Mouse (Mus musculus) granulocyte monocyte progenitor cell, adult 5-6 weeks (primary cell): ENCODE data around the gene Bhlhe41. TPM values are rescaled to one million over a fixed set of nuclear protein-coding genes. Genes with fewer than 3 reads are reported as not detected.

Experiments
- total RNA-seq, 2 experiments: library from RNA; stranded (forward) in 1 of 2; stranded (reverse) in 1 of 2; fragments of 200-712, 200-1000 nt in 1 of 2; fragments of >200 nt in 1 of 2; fragmentation: Nextera tagmentation in 1 of 2; gene quantifications; 2 replicates each; pipeline ENCODE4 v1.2.3; 2014 to 2017

Bhlhe41 gene
- total RNA-seq, 2 experiments from 2014 or later = not detected

Other genes starting within 250 kb of the Bhlhe41 start
- gene Tuba3b, start 249.8 kb downstream of the Bhlhe41 start, total RNA-seq (2014; fragmentation: Nextera tagmentation) = not detected in 2 replicates
- not detected in 2 replicates for gene Tuba3b, start 249.8 kb downstream of the Bhlhe41 start, total RNA-seq (2017)
- gene Rassf8, start 118.8 kb downstream of the Bhlhe41 start, total RNA-seq (2014; fragmentation: Nextera tagmentation) = 13.0 and 15.3 TPM in 2 replicates
- gene Rassf8, start 118.8 kb downstream of the Bhlhe41 start, total RNA-seq (2017) = 13.5 and 14.1 TPM in 2 replicates
- not detected in 2 replicates for gene Sspn, start 66.1 kb upstream of the Bhlhe41 start, total RNA-seq (2014; fragmentation: Nextera tagmentation)
- not detected in 2 replicates for gene Sspn, start 66.1 kb upstream of the Bhlhe41 start, total RNA-seq (2017)